Mouse (Mus musculus) heart, postnatal 0 days (tissue): Measurements from ENCODE around the gene Phf13.

ENCODE experiments used
- CTCF ChIP-seq: IDR thresholded peaks from 2 replicates; pipeline ENCODE4 v1.5.1; 2016; ENCODE audit warnings: antibody characterized with exemption, control low read depth, low read depth
- EP300 ChIP-seq: IDR thresholded peaks from 2 replicates; pipeline ENCODE4 v1.6.1; 2016; ENCODE audit warnings: antibody characterized with exemption, low read depth

DNA sequence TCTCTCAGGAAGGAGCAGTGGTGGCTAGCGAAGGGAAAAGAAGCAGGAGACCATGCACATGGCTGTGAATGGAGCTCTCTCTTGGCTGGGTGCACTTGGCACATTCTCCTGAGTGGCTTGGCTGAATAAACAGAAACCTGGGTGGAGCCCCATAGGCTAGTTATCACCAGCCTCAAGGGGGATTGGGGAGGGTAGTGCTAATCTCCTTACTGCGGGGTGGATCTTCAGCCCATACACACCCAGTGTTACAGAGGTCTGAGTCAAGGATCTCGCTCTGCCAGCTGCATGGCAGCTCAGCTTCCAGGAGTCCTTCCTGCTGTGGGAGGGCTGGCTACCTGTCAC, 35.6 kb downstream of the Phf13 start:
- TF ChIP-seq CTCF (no peak), EP300 (no peak)
